In the genomic region with DNA sequence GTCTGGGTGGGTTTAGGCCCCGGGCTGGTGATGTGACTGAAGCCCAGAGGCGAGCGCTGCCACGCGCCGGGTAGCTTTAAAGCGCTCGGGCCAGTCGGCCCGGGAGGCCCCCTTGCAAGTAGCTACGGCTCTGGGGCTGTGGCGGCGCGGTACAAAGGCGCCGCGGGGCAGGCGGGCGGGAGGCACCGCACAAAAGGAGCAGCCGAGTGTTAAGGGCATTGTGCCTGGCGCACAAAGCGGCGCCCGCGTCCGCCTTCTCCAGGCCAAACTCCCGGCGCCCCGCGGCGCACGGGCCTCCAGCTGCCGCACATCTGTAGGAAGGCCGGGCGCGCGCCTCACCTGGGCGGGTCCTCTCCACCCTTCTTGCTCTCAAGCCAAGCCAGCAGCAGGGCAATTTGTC, we compare ENCODE assay signal across 9 mouse cellular contexts. TPM values are rescaled to one million over a fixed set of nuclear protein-coding genes. Genes with fewer than 3 reads are reported as not detected.
DNase-seq lines count a peak whose midpoint lies in the region; ATAC-seq and TF ChIP-seq lines count a peak whose summit lies in the region.
"Had no signal": no experiment of that assay in that cellular context is flagged by ENCODE, and none has a peak within 500 bp of the region (broad histone marks: within the 10 kb centered on the region; RNA-seq: fewer than 3 reads in every experiment).

No protein-coding gene starts in this region.

- DNase-seq in R1 (ENCODE audit: low read depth, low spot score) (peak; percentile 90), adipocyte (ENCODE audit: low spot score) (no peak)
- DNase-seq in hindbrain, embryonic 10.5 days (ENCODE audit: low spot score), result peak; percentile 85
- DNase-seq in left cerebral cortex, postnatal 14 days (ENCODE audit: low spot score in 2 of 2), result no peak
- no peak for DNase-seq in thymus, postnatal 4 days
- no peak for DNase-seq in adrenal gland, adult 8-10 months
- DNase-seq: layer of hippocampus, adult 9-11 months had no signal

- WGBS in hindbrain, embryonic 10.5 days, result under 1% methylated on average over 39 of the region's 39 CpGs
- under 1% methylated on average over 33 of the region's 39 CpGs for WGBS in midbrain, embryonic 13.5 days

- peaks cover 12% of the 10 kb centered on the region for H3K4me1 ChIP-seq in ES-Bruce4 (ENCODE audit: control insufficient read depth, insufficient read depth, low read length)
- H3K4me1 ChIP-seq in hindbrain, embryonic 10.5 days (replicated peaks), result peaks cover 90% of the 10 kb centered on the region
- peaks cover 79% of the 10 kb centered on the region for H3K4me1 ChIP-seq in midbrain, embryonic 13.5 days (replicated peaks)

- no peak for TF ChIP-seq CTCF in ES-Bruce4 (IDR thresholded peaks at IDR 0.05; ENCODE audit: low read depth, low read length)

- intact Hi-C loops in left cerebral cortex, postnatal 14 days (cut with DNase I), result loop anchor here (10.0 kb wide), 1 partner anchor 1664 kb away; the partner anchor contains the start of gene A430005L14Rik

- H3K27me3 ChIP-seq in ES-Bruce4 (ENCODE audit: control insufficient read depth, insufficient read depth, low read length, poor library complexity, severe bottlenecking), result no peaks in the 10 kb centered on the region
- H3K27me3 ChIP-seq in hindbrain, embryonic 10.5 days (ENCODE audit: insufficient read depth, poor library complexity, severe bottlenecking), result peaks cover 98% of the 10 kb centered on the region
- peaks cover 97% of the 10 kb centered on the region for H3K27me3 ChIP-seq in midbrain, embryonic 13.5 days

- peak overlapping the region; percentile 55 for H3K9ac ChIP-seq in ES-Bruce4 (ENCODE audit: low read depth, poor library complexity, severe bottlenecking)
- H3K9ac ChIP-seq in midbrain, embryonic 13.5 days (replicated peaks), result peak overlapping the region; percentile 62

- peak; percentile 53; the same call in 1 of the 2 replicates for TF ChIP-seq EP300 in ES-Bruce4 (IDR thresholded peaks at IDR 0.05; ENCODE audit: insufficient read depth, low read depth, low read length)

- H3K36me3 ChIP-seq in ES-Bruce4 (ENCODE audit: control insufficient read depth, insufficient read depth, low read length, poor library complexity, severe bottlenecking), result no peaks in the 10 kb centered on the region
- no peaks in the 10 kb centered on the region for H3K36me3 ChIP-seq in hindbrain, embryonic 10.5 days
- H3K36me3 ChIP-seq in midbrain, embryonic 13.5 days, result no peaks in the 10 kb centered on the region

- peak overlapping the region; percentile 18 for H3K4me3 ChIP-seq in ES-Bruce4 (ENCODE audit: low read depth, low read length)
- H3K4me3 ChIP-seq in hindbrain, embryonic 10.5 days, result peak overlapping the region; percentile 44
- H3K4me3 ChIP-seq in midbrain, embryonic 13.5 days (replicated peaks), result peak overlapping the region; percentile 33

- ATAC-seq in midbrain, embryonic 13.5 days, result peak; percentile 68

- no peak for TF ChIP-seq POLR2A in ES-Bruce4 (IDR thresholded peaks at IDR 0.05; ENCODE audit: insufficient read depth, low read length)

- H3K4me2 ChIP-seq in midbrain, embryonic 13.5 days (replicated peaks), result peak overlapping the region; percentile 60

- 0 out of 2 replicates have a peak overlapping the region, but pooled peaks have one; percentile 11 for H3K27ac ChIP-seq in ES-Bruce4 (ENCODE audit: insufficient read depth, low read length)
- peak overlapping the region; percentile 81 for H3K27ac ChIP-seq in hindbrain, embryonic 10.5 days
- peak overlapping the region; percentile 19; the same call in 1 of the 2 replicates for H3K27ac ChIP-seq in midbrain, embryonic 13.5 days

- no peaks in the 10 kb centered on the region for H3K9me3 ChIP-seq in ES-Bruce4 (replicated peaks; ENCODE audit: control insufficient read depth, insufficient read depth, low read length, poor library complexity, severe bottlenecking)
- no peaks in the 10 kb centered on the region for H3K9me3 ChIP-seq in hindbrain, embryonic 10.5 days
- H3K9me3 ChIP-seq in midbrain, embryonic 13.5 days, result no peaks in the 10 kb centered on the region

RNA-seq across cellular contexts. Expression of gene Hes3, which starts 1.1 kb away (rescaled TPM):
- polyA plus RNA-seq in ES-Bruce4 (2011; ENCODE audit: insufficient read depth, insufficient read length, low read depth, missing spikeins), result not detected in 2 replicates
- 9.2 and 17.3 TPM in 2 replicates for polyA plus RNA-seq in hindbrain, embryonic 10.5 days (2016; fragmentation: Nextera tagmentation; extraction: Ambion mirVana)
- 1.4 and 2.5 TPM in 2 replicates for polyA plus RNA-seq in midbrain, embryonic 13.5 days (2015; fragmentation: Nextera tagmentation; extraction: Ambion mirVana)
- under 1 TPM; 0.20 to 0.42 TPM for total RNA-seq in left cerebral cortex, postnatal 14 days (2021)
- not detected for total RNA-seq in adrenal gland, adult 8-10 months (2022)

RNA-seq across cellular contexts. Expression of gene Icmt, which starts 6.6 kb away (rescaled TPM):
- polyA plus RNA-seq in ES-Bruce4 (2011; ENCODE audit: insufficient read depth, insufficient read length, low read depth, missing spikeins), result 21.4 and 22.8 TPM in 2 replicates
- 22.3 and 29.1 TPM in 2 replicates for polyA plus RNA-seq in hindbrain, embryonic 10.5 days (2016; fragmentation: Nextera tagmentation; extraction: Ambion mirVana)
- 18.1 and 19.0 TPM in 2 replicates for polyA plus RNA-seq in midbrain, embryonic 13.5 days (2015; fragmentation: Nextera tagmentation; extraction: Ambion mirVana)
- total RNA-seq in left cerebral cortex, postnatal 14 days (2021), result 10 to 100 TPM; 43.1 to 45.0 TPM
- total RNA-seq in adrenal gland, adult 8-10 months (2022), result 10 to 100 TPM; 54.1 to 66.7 (median 59.6) TPM

RNA-seq across cellular contexts. Expression of gene Gpr153, which starts 16.4 kb away (rescaled TPM):
- polyA plus RNA-seq in ES-Bruce4 (2011; ENCODE audit: insufficient read depth, insufficient read length, low read depth, missing spikeins), result 7.2 and 7.9 TPM in 2 replicates
- 7.0 and 7.9 TPM in 2 replicates for polyA plus RNA-seq in hindbrain, embryonic 10.5 days (2016; fragmentation: Nextera tagmentation; extraction: Ambion mirVana)
- polyA plus RNA-seq in midbrain, embryonic 13.5 days (2015; fragmentation: Nextera tagmentation; extraction: Ambion mirVana), result 6.0 and 8.1 TPM in 2 replicates
- total RNA-seq in left cerebral cortex, postnatal 14 days (2021), result 10 to 100 TPM; 31.2 to 31.6 TPM
- total RNA-seq in adrenal gland, adult 8-10 months (2022), result 1 to 10 TPM; 4.8 to 7.0 (median 5.4) TPM

RNA-seq across cellular contexts. Expression of gene Rnf207, which starts 28.4 kb away (rescaled TPM):
- 3.2 and 4.2 TPM in 2 replicates for polyA plus RNA-seq in ES-Bruce4 (2011; ENCODE audit: insufficient read depth, insufficient read length, low read depth, missing spikeins)
- 3.0 and 3.3 TPM in 2 replicates for polyA plus RNA-seq in hindbrain, embryonic 10.5 days (2016; fragmentation: Nextera tagmentation; extraction: Ambion mirVana)
- 4.7 TPM in 2 replicates for polyA plus RNA-seq in midbrain, embryonic 13.5 days (2015; fragmentation: Nextera tagmentation; extraction: Ambion mirVana)
- 1 to 10 TPM; 5.3 to 7.4 TPM for total RNA-seq in left cerebral cortex, postnatal 14 days (2021)
- total RNA-seq in adrenal gland, adult 8-10 months (2022), result 1 to 10 TPM in 2 of 4 experiments, under 1 TPM in 2; 0.23 to 2.2 (median 1.0) TPM

RNA-seq across cellular contexts. Expression of gene Rpl22, which starts 35.2 kb away (rescaled TPM):
- 1,917 and 1,978 TPM in 2 replicates for polyA plus RNA-seq in ES-Bruce4 (2011; ENCODE audit: insufficient read depth, insufficient read length, low read depth, missing spikeins)
- 276 and 327 TPM in 2 replicates for polyA plus RNA-seq in hindbrain, embryonic 10.5 days (2016; fragmentation: Nextera tagmentation; extraction: Ambion mirVana)
- 213 and 217 TPM in 2 replicates for polyA plus RNA-seq in midbrain, embryonic 13.5 days (2015; fragmentation: Nextera tagmentation; extraction: Ambion mirVana)
- 100 to 1,000 TPM; 182 to 187 TPM for total RNA-seq in left cerebral cortex, postnatal 14 days (2021)
- 100 to 1,000 TPM; 415 to 500 (median 453) TPM for total RNA-seq in adrenal gland, adult 8-10 months (2022)

Comparison
In these comparisons a context has a peak if more than half of its experiments do, and no peak if none do; other contexts are left out.
1. H3K27ac ChIP-seq: peak in every context shown above with its lines; median percentile 81 in hindbrain, embryonic 10.5 days; 19 in midbrain, embryonic 13.5 days; 11 in ES-Bruce4.
2. DNase-seq: peak in R1 (single experiment) and hindbrain, embryonic 10.5 days (single experiment); none in left cerebral cortex, postnatal 14 days (0 of 2), thymus, postnatal 4 days (single experiment), adipocyte (single experiment) and adrenal gland, adult 8-10 months (single experiment).
3. Peak in every context shown above with its lines, with median percentiles within 50 percentile points of each other: H3K4me3 ChIP-seq.